Mouse (Mus musculus) neutrophil, adult 5-6 weeks (primary cell): ENCODE measurements around the gene Btbd11. TPM values are rescaled to one million over a fixed set of nuclear protein-coding genes. Genes with fewer than 3 reads are reported as not detected.

Experiments used
- ATAC-seq: fragments of 151-379, 151-347 bp; 2 replicates; pipeline ENCODE4 v1.8.0; 2017; ENCODE audit warnings: mild to moderate bottlenecking, moderate TSS enrichment; ENCODE audit not compliant: insufficient number of reproducible peaks, poor library complexity, low FRiP score, severe bottlenecking; ENCODE audit errors: extremely low read depth
- total RNA-seq: library from RNA; stranded (forward); fragments of 200-1000 nt; gene quantifications from 2 replicates; pipeline ENCODE4 v1.2.3, GENCODE M21; 2017

Btbd11 gene
- total RNA-seq, 1 experiment from 2014 or later, result 2.3 TPM

- no peak for ATAC-seq
Measured at GRCm38 (mm10) chr10:85468527-85468926, 81.9 kb downstream of the Btbd11 start.

GRCm38 (mm10) chr10:85469341-85469740 is 82.7 kb downstream of the Btbd11 start:
- no peak for ATAC-seq

- ATAC-seq, result no peak
Measured at GRCm38 (mm10) chr10:85473265-85473664, 86.7 kb downstream of the Btbd11 start.

GRCm38 (mm10) chr10:85473871-85474270 is 87.3 kb downstream of the Btbd11 start:
- ATAC-seq, result no peak

- no peak for ATAC-seq
Measured at GRCm38 (mm10) chr10:85475642-85476345, 89.2 kb downstream of the Btbd11 start.

- no peak for ATAC-seq
Measured at GRCm38 (mm10) chr10:85479959-85480625, 93.5 kb downstream of the Btbd11 start.

- ATAC-seq, result no peak
Measured at GRCm38 (mm10) chr10:85481106-85481505, 94.5 kb downstream of the Btbd11 start.

GRCm38 (mm10) chr10:85482064-85482473 is 95.5 kb downstream of the Btbd11 start:
- no peak for ATAC-seq

GRCm38 (mm10) chr10:85482480-85482879 is 95.9 kb downstream of the Btbd11 start:
- ATAC-seq, result no peak

GRCm38 (mm10) chr10:85486456-85486855 is 99.8 kb downstream of the Btbd11 start:
- ATAC-seq, result no peak

GRCm38 (mm10) chr10:85492583-85492982 is 106.0 kb downstream of the Btbd11 start:
- ATAC-seq, result no peak

GRCm38 (mm10) chr10:85496358-85496757 is 109.7 kb downstream of the Btbd11 start:
- ATAC-seq, result no peak

GRCm38 (mm10) chr10:85496981-85497380 is 110.4 kb downstream of the Btbd11 start:
- no peak for ATAC-seq

GRCm38 (mm10) chr10:85497931-85498330 is 111.3 kb downstream of the Btbd11 start:
- ATAC-seq, result no peak

GRCm38 (mm10) chr10:85500573-85501155 is 114.0 kb downstream of the Btbd11 start:
- ATAC-seq, result no peak

GRCm38 (mm10) chr10:85501966-85502566 is 115.5 kb downstream of the Btbd11 start:
- peak; percentile 32; the same call in 1 of the 2 replicates for ATAC-seq

GRCm38 (mm10) chr10:85502656-85503055 is 116.0 kb downstream of the Btbd11 start:
- ATAC-seq, result no peak

- no peak for ATAC-seq
Measured at GRCm38 (mm10) chr10:85503453-85503852, 116.8 kb downstream of the Btbd11 start.

- ATAC-seq, result no peak
Measured at GRCm38 (mm10) chr10:85507270-85508050, 120.8 kb downstream of the Btbd11 start.
